Mouse (Mus musculus): ENCODE results near the gene Olfr262.
"Not testable (repeated sequence)": the region's sequence is repeated elsewhere in the genome, so short reads cannot be mapped to it uniquely, and the experiment has no call there.

Olfr262 gene

GRCm38 (mm10) chr19:12241559-12241958 lies at the start of gene Olfr262:
Gene Olfr262, minus strand, starts transcription at chr19:12241659.
- DNase-seq (ENCODE audit: low read depth), result no peak

- no peak for DNase-seq (ENCODE audit: low read depth)
These were observed 38.1 kb upstream of the Olfr262 start, which contains the start of gene Olfr1434 for GRCm38 (mm10) chr19:12279554-12279953. Gene Olfr1434, plus strand, starts transcription at chr19:12279854.

- DNase-seq (ENCODE audit: low read depth), result no peak
These were observed 19.3 kb upstream of the Olfr262 start, which contains the start of gene Olfr235 for GRCm38 (mm10) chr19:12260732-12261131. Gene Olfr235, plus strand, starts transcription at chr19:12261032.

- not testable (repeated sequence) for DNase-seq (ENCODE audit: low read depth)
These were observed 9.0 kb downstream of the Olfr262 start, which contains the start of gene Olfr1432 for GRCm38 (mm10) chr19:12232496-12232895. Gene Olfr1432, minus strand, starts transcription at chr19:12232596.

GRCm38 (mm10) chr19:12200334-12200733 lies 41.1 kb downstream of the Olfr262 start, which contains the start of gene Olfr1431:
Gene Olfr1431, plus strand, starts transcription at chr19:12200634.
- no peak for DNase-seq (ENCODE audit: low read depth)

GRCm38 (mm10) chr19:12199076-12199475 lies 42.4 kb downstream of the Olfr262 start:
- not testable (repeated sequence) for DNase-seq (ENCODE audit: low read depth)
